ENCODE assay signal across 8 mouse cellular contexts in the genomic region with DNA sequence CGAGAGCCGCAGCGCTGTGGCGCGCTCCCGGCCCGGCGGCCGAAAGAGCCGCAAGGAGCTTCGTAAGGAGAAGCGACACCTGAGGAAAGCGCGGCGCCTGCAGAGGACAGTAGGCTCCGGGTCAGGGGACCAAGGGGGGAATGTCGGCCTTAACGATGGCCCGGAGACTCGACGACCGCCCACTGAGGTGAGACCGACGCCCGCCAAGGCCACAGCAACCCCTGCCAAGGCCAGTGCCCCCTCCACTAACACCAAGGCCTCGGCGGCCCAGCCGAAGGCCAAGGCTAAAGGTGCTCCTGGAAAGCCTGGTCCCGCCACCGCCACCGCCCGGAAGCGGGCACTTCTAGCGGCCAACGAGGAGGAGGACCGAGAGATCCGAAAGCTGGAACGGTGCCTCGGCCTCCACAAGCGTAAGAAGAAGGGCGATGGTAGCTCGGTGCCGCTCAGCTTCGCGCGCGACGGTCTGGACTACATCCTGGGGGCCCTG. TPM values are rescaled to one million over a fixed set of nuclear protein-coding genes. Genes with fewer than 3 reads are reported as not detected.
DNase-seq lines count a peak whose midpoint lies in the region; ATAC-seq lines count a peak whose summit lies in the region.

No protein-coding gene starts in this region.

- peak overlapping the region; percentile 70 for H3K27ac ChIP-seq in forebrain, embryonic 12.5 days
- H3K27ac ChIP-seq in hindbrain, embryonic 11.5 days (ENCODE audit: low read depth, low read length), result no peak overlapping the region
- peak overlapping the region; percentile 82 for H3K27ac ChIP-seq in limb, embryonic 15.5 days
- H3K27ac ChIP-seq in midbrain, embryonic 12.5 days (replicated peaks), result 0 out of 2 replicates have a peak overlapping the region, but pooled peaks have one; percentile 31

- peak; percentile 56 to 60 for DNase-seq in spleen, postnatal 10 days (ENCODE audit: low spot score in 2 of 2)
- DNase-seq in spleen, adult 12 weeks (ENCODE audit: low spot score), result no peak
- peak; percentile 54 for DNase-seq in adrenal gland, adult 8-10 months
- no peak for DNase-seq in hindbrain, embryonic 11.5 days (ENCODE audit: low spot score)
- DNase-seq in cerebellum, adult 8-10 months, result no peak

- H3K9ac ChIP-seq in forebrain, embryonic 12.5 days, result peak overlapping the region; percentile 88
- peak overlapping the region; percentile 83 for H3K9ac ChIP-seq in hindbrain, embryonic 11.5 days (ENCODE audit: low read depth, low read length)
- peak overlapping the region; percentile 79 for H3K9ac ChIP-seq in limb, embryonic 15.5 days
- peak overlapping the region; percentile 91 for H3K9ac ChIP-seq in midbrain, embryonic 12.5 days (replicated peaks)

- under 1% methylated on average over 48 of the region's 48 CpGs for WGBS in forebrain, embryonic 12.5 days
- WGBS in hindbrain, embryonic 11.5 days, result under 1% methylated on average over 48 of the region's 48 CpGs
- under 1% methylated on average over 48 of the region's 48 CpGs for WGBS in limb, embryonic 15.5 days
- WGBS in midbrain, embryonic 12.5 days, result under 1% methylated on average over 48 of the region's 48 CpGs

- peak overlapping the region; percentile 94 for H3K4me3 ChIP-seq in forebrain, embryonic 12.5 days (replicated peaks)
- H3K4me3 ChIP-seq in hindbrain, embryonic 11.5 days (ENCODE audit: low read depth, low read length), result peak overlapping the region; percentile 88
- H3K4me3 ChIP-seq in limb, embryonic 15.5 days, result peak overlapping the region; percentile 94
- H3K4me3 ChIP-seq in midbrain, embryonic 12.5 days, result peak overlapping the region; percentile 67

- H3K27me3 ChIP-seq in forebrain, embryonic 12.5 days, result peaks cover 18% of the 10 kb centered on the region
- H3K27me3 ChIP-seq in hindbrain, embryonic 11.5 days (ENCODE audit: control insufficient read depth, insufficient read depth, low read length), result no peaks in the 10 kb centered on the region
- 0 out of 2 replicates have a peak, but pooled peaks cover 4% of the 10 kb centered on the region for H3K27me3 ChIP-seq in limb, embryonic 15.5 days
- peaks cover 4% of the 10 kb centered on the region; the same call in 1 of the 2 replicates for H3K27me3 ChIP-seq in midbrain, embryonic 12.5 days

- no peaks in the 10 kb centered on the region for H3K9me3 ChIP-seq in forebrain, embryonic 12.5 days
- no peaks in the 10 kb centered on the region for H3K9me3 ChIP-seq in hindbrain, embryonic 11.5 days (ENCODE audit: control insufficient read depth, low read length)
- H3K9me3 ChIP-seq in limb, embryonic 15.5 days, result no peaks in the 10 kb centered on the region
- no peaks in the 10 kb centered on the region for H3K9me3 ChIP-seq in midbrain, embryonic 12.5 days

- peak overlapping the region; percentile 98 for H3K4me2 ChIP-seq in forebrain, embryonic 12.5 days
- H3K4me2 ChIP-seq in hindbrain, embryonic 11.5 days (replicated peaks; ENCODE audit: low read depth, low read length), result peak overlapping the region; percentile 92
- H3K4me2 ChIP-seq in limb, embryonic 15.5 days, result peak overlapping the region; percentile 87
- peak overlapping the region; percentile 97 for H3K4me2 ChIP-seq in midbrain, embryonic 12.5 days (replicated peaks)

- peaks cover 24% of the 10 kb centered on the region for H3K4me1 ChIP-seq in forebrain, embryonic 12.5 days
- H3K4me1 ChIP-seq in hindbrain, embryonic 11.5 days (replicated peaks; ENCODE audit: control insufficient read depth, insufficient read depth, low read length), result peaks cover 3% of the 10 kb centered on the region
- H3K4me1 ChIP-seq in limb, embryonic 15.5 days, result peaks cover 15% of the 10 kb centered on the region
- peaks cover 21% of the 10 kb centered on the region for H3K4me1 ChIP-seq in midbrain, embryonic 12.5 days

- peak; percentile 65; the same call in 1 of the 2 replicates for ATAC-seq in forebrain, embryonic 12.5 days (ENCODE audit: low FRiP score)
- ATAC-seq in hindbrain, embryonic 11.5 days (ENCODE audit: low FRiP score), result peak; percentile 81
- ATAC-seq in limb, embryonic 15.5 days (ENCODE audit: insufficient number of reproducible peaks, low FRiP score, low TSS enrichment, low read depth), result peak; percentile 46; the same call in 1 of the 2 replicates
- ATAC-seq in midbrain, embryonic 12.5 days (ENCODE audit: low FRiP score, low read depth), result peak; percentile 85

- peaks cover 40% of the 10 kb centered on the region for H3K36me3 ChIP-seq in forebrain, embryonic 12.5 days (replicated peaks)
- H3K36me3 ChIP-seq in hindbrain, embryonic 11.5 days (ENCODE audit: control insufficient read depth, insufficient read depth, low read length), result peaks cover 3% of the 10 kb centered on the region; the same call in 1 of the 2 replicates
- peaks cover 32% of the 10 kb centered on the region for H3K36me3 ChIP-seq in limb, embryonic 15.5 days
- H3K36me3 ChIP-seq in midbrain, embryonic 12.5 days, result peaks cover 36% of the 10 kb centered on the region

RNA-seq across cellular contexts. Expression of a gene that starts 0.5 kb away (rescaled TPM):
- 10 to 100 TPM; 36.1 to 44.6 (median 39.2) TPM for total RNA-seq in adrenal gland, adult 8-10 months (2022)
- polyA plus RNA-seq in forebrain, embryonic 12.5 days (2016; fragmentation: Nextera tagmentation; extraction: Ambion mirVana), result 27.4 and 28.3 TPM in 2 replicates
- 18.4 and 22.4 TPM in 2 replicates for polyA plus RNA-seq in hindbrain, embryonic 11.5 days (2014; fragmentation: Nextera tagmentation; extraction: Ambion mirVana)
- polyA plus RNA-seq in limb, embryonic 15.5 days (2015; fragmentation: Nextera tagmentation; extraction: Ambion mirVana), result 25.8 and 26.8 TPM in 2 replicates
- 27.9 TPM in 2 replicates for polyA plus RNA-seq in midbrain, embryonic 12.5 days (2016; fragmentation: Nextera tagmentation; extraction: Ambion mirVana)

RNA-seq across cellular contexts. Expression of a gene that starts 43.4 kb away (rescaled TPM):
- total RNA-seq in adrenal gland, adult 8-10 months (2022), result not detected
- polyA plus RNA-seq in forebrain, embryonic 12.5 days (2016; fragmentation: Nextera tagmentation; extraction: Ambion mirVana), result 0.09 TPM in 1 of 2 replicates, not detected in the other
- polyA plus RNA-seq in hindbrain, embryonic 11.5 days (2014; fragmentation: Nextera tagmentation; extraction: Ambion mirVana), result 0.32 and 0.74 TPM in 2 replicates
- polyA plus RNA-seq in limb, embryonic 15.5 days (2015; fragmentation: Nextera tagmentation; extraction: Ambion mirVana), result not detected in 2 replicates
- polyA plus RNA-seq in midbrain, embryonic 12.5 days (2016; fragmentation: Nextera tagmentation; extraction: Ambion mirVana), result not detected in 2 replicates

RNA-seq across cellular contexts. Expression of a gene that starts 56.7 kb away (rescaled TPM):
- 10 to 100 TPM in 3 of 4 experiments, 1 to 10 TPM in 1; 9.7 to 15.2 (median 11.7) TPM for total RNA-seq in adrenal gland, adult 8-10 months (2022)
- 15.5 and 16.6 TPM in 2 replicates for polyA plus RNA-seq in forebrain, embryonic 12.5 days (2016; fragmentation: Nextera tagmentation; extraction: Ambion mirVana)
- 17.0 and 18.2 TPM in 2 replicates for polyA plus RNA-seq in hindbrain, embryonic 11.5 days (2014; fragmentation: Nextera tagmentation; extraction: Ambion mirVana)
- polyA plus RNA-seq in limb, embryonic 15.5 days (2015; fragmentation: Nextera tagmentation; extraction: Ambion mirVana), result 11.7 TPM in 2 replicates
- polyA plus RNA-seq in midbrain, embryonic 12.5 days (2016; fragmentation: Nextera tagmentation; extraction: Ambion mirVana), result 17.0 and 20.0 TPM in 2 replicates

Comparison
In these comparisons a context has a peak if more than half of its experiments do, and no peak if none do; other contexts are left out.
1. DNase-seq: peak in spleen, postnatal 10 days (2 of 2) and adrenal gland, adult 8-10 months (single experiment); none in spleen, adult 12 weeks (single experiment), hindbrain, embryonic 11.5 days (single experiment) and cerebellum, adult 8-10 months (single experiment).
2. Peak in every context shown above with its lines, with median percentiles within 50 percentile points of each other: ATAC-seq, H3K4me2 ChIP-seq, H3K4me3 ChIP-seq and H3K9ac ChIP-seq.